Mouse (Mus musculus) WW6 (cell line): ENCODE measurements around the gene Fancm.

Source experiments
- DNase-seq: peaks from one replicate; pipeline ENCODE4 v3.0.0-alpha.2; 2013; ENCODE audit warnings: low read depth, low spot score

Gene Fancm

GRCm38 (mm10) chr12:65075085-65075732, at the start of gene Fancm:
Gene Fancm (plus strand): TSS chr12:65075603.
- peak; percentile 74 for DNase-seq

DNA sequence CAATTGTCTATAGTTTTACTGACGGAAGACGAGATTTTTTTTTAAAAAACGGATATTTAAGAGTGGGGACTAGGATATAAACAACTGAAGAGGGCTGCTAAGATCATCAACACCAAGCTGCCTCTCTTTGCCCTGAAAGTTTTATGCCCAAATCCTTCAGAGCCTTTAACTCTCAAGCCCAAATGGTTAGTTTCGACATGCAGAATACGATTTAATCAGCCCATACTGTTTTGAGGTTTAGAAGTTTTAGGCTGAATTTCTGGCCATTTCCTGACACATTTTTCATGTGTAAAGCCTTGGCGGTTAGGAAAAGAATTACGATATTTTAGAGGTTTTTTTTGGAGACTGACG, 39.6 kb upstream of the Fancm start:
- DNase-seq = no peak

DNA sequence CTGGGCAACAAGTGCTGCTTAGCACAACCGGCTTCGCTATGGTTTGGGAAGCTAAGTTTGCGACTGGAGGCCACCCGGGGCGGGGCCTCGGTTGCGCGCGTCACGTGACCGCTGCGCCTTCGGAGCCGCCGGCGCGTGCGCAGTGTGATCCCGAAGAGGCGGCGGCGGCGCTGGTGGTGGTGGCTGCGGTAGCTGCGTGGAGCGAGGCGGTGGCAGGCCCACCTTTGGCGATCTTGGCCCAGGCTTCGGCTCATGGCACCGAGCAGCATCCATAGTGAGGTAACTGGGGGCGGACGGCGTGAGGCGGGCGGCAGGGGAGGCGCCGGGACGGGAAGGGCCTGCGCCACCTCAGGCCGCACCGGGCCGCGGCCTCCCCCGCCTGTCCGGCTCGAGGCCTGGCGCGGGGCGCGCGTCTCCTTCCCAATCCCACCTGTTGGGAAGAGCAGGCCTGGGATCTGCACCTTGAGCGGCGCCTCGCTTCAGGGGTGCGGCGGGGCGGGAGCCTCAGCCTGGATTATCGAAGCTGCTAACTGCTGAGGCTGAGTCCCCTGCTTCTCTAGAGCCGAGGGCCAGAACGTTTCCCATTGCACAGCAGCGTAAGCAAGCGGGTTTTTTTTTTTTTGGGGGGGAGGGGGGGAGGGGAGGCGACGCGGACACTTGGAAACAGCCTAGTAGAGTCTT, 39.1 kb upstream of the Fancm start, which contains the start of gene Prpf39:
Prpf39 (plus strand) TSS at position 144 of the 681 bp plus-strand sequence.
- peak; percentile 67 for DNase-seq

DNA sequence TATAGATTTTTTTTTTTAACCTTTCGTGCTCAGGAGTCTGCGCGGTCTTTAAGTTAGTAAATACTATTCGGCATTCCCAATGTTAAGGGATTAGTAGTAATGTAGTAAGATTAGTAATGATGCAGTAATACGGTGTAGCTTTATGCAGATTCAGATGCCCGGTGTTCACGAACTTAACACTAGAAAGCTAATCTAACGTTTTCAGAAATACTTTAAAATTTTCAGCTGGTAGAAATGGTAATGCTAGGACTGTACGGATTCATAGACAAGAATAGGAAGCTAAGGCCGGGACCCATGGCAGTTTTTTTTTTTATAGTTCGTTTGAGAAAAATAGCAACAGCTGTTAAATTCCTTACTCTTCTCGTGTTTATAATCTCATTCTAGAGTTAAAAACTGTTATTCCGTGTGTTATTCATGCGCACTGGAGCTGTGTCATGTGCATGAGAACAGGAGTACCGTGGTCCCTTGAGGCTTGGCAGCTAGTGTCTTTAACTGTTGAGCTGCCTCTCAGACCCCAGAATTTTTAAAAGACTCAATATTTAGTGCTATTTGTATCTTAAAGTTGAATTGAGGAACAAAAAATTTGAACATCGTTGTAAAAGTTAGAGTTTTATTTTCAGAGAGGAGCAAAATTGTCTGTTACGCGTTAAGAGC, 38.4 kb upstream of the Fancm start:
- no peak for DNase-seq

GRCm38 (mm10) chr12:65037546-65037937, 37.9 kb upstream of the Fancm start:
- no peak for DNase-seq

- DNase-seq = no peak
Observed at GRCm38 (mm10) chr12:65048799-65049198, 26.6 kb upstream of the Fancm start.

- DNase-seq = no peak
Observed at GRCm38 (mm10) chr12:65058203-65058602, 17.2 kb upstream of the Fancm start.

- no peak for DNase-seq
Observed at GRCm38 (mm10) chr12:65061082-65061481, 14.3 kb upstream of the Fancm start.

- DNase-seq = no peak
Observed at GRCm38 (mm10) chr12:65065241-65065640, 10.2 kb upstream of the Fancm start.

DNA sequence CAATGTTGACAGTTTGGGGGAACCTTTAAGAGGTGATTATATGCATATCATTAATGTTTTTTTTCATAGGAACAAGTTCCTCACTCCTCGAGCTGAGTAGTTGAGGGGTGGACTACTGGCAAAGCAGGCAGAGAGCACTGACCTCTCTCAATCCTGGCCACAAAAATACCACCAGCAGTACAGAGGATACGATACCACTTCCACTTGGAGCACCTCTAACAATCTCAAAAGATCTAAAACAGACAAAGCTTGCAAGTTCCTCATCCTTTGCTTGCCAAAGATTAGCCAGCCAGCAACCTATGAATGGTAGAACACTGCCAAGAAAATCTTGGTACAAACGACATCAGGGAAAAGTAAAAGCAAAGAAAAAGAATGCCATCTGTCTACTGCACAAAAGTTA, 9.2 kb upstream of the Fancm start:
- no peak for DNase-seq

DNA sequence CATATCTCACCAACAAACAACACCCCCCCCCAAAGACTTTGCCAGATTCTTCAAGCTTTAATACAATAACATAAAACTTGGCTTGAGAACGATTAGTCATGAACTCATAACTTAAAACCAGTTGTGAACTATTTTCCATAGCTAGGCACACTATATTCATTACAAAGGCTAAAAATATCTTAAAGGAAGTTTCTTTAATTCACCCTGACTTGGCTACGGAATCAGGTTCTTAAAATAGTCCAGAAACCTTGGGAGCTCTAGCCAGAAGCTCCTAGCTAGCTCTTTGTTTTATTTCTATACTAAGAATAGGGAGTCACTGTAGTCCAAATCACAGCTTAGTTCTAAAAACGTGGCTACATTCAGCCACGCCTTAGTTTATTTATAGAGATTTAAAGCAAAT, 7.0 kb upstream of the Fancm start:
- DNase-seq = no peak

GRCm38 (mm10) chr12:65072911-65073610, 2.3 kb upstream of the Fancm start:
- DNase-seq = no peak

- DNase-seq = peak; percentile 90
Observed at GRCm38 (mm10) chr12:65073611-65074178, 1.7 kb upstream of the Fancm start, which contains the start of gene Fkbp3. Gene Fkbp3 (minus strand): TSS chr12:65074007.

GRCm38 (mm10) chr12:65074651-65075050, 752 bp upstream of the Fancm start:
- no peak for DNase-seq

DNA sequence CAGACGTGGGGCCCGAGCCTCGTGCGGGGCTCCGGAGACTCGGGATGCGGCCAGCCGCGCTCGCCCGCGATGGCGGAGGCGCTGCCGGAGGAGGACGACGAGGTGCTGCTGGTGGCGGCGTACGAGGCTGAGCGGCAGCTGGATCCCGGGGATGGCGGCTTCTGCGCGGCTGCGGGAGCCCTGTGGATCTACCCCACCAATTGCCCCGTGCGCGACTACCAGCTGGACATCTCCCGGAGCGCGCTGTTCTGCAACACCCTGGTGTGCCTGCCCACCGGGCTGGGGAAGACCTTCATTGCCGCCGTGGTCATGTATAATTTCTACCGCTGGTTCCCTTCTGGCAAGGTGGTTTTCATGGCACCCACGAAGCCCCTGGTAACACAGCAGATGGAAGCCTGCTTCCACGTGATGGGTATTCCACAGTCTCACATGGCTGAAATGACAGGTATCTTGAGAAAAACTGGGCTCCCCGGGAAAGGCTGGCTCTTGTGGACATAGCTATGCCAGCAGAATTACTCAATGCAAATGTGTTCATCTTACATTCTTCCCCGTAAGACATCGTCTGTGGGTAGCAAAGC, 419 bp downstream of the Fancm start:
- DNase-seq = no peak

DNA sequence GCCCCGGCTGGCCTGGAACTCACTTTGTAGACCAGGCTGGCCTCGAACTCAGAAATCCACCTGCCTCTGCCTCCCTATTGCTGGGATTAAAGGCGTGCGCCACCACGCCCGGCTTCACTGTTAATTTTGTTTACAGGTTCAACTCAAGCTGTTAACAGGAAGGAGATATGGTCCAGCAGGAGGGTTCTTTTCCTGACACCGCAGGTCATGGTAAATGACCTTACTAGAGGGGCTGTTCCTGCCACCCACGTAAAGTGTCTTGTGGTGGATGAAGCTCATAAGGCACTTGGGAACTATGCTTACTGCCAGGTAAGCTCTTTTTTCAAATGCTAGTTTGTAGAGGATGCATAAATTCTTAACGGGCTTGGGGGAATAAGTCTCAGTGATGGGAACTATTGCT, 1.5 kb downstream of the Fancm start:
- no peak for DNase-seq

- DNase-seq = no peak
Observed at GRCm38 (mm10) chr12:65108746-65109145, 33.3 kb downstream of the Fancm start.

DNA sequence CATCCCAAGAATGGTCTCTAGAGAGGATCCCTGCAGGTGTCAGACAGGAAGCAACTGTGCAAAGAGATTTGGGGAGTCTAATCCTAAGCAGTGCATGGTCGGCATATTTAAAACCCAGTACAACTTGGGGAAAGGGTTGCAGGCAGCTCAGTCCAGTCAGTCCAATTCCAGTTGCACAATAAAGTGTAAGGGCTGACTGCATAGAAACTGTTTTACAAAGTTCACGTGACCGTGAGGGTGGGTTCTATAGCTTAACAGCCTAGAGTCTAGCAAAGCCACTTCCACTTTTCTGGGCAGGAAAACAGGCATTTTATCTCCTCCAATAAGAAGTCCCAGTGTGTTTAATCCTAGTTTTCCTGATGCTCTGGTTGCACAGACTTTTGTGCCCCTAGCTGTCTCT, 36.1 kb downstream of the Fancm start:
- DNase-seq = no peak

DNA sequence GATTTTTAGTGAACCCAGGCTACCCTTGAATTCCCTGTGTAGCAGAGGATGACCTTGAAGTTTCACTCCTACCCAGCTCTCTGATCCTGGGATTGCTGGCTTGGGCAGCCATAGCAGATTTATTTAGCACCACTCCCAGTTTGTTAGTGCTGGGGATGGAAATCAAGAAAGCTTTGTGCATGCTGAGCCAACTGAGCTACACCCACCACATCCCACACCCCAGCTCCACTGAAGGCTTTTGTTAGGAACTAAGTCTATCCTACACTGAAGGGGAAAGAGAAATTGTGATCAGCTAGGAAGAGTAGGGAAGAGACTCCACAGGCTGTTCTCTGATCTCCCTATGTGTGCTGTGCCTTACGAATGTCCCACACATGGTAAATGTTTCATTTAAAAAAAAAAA, 37.4 kb downstream of the Fancm start:
- no peak for DNase-seq

DNA sequence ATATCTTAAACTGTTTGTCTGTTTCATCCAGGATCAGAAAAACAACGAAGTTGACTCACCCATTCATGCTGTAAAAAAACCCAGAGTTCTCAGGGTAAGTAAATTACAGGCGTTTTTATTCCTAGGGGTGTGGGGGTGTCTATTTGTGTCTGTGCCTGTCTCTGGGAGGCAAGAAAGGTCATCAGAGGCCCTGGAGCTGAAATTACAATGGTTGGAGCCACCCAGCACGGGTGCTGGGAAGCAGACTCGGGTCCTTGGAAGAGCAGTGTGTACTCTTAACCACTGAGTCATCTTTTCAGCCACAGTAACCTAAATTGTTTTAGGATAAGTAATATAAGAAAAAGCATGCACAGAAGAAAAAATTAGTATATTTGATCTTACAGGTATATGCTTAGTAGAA, 38.5 kb downstream of the Fancm start:
- DNase-seq = no peak

DNA sequence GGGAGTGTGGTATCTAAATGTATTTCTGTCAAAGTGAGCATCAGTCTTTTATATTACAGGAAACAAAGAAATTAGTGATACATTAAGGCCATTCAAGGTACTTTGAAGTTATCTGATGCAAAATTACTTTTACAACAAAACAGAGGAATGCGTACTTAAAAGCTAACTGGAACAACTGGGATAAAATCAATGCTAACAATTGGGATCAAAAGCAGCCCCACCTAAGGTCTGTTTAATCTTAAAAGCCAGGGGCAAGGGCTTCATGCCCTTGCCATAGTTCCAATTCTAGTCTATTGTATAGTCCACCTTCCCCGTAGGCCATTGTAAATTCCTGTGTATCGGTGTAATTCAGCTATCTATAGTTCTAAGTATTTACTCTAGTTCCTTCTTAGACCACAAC, 39.6 kb downstream of the Fancm start:
- peak; percentile 49 for DNase-seq

- no peak for DNase-seq
Observed at GRCm38 (mm10) chr12:65118968-65119367, 43.6 kb downstream of the Fancm start.
